Mouse (Mus musculus): Measurements from ENCODE around the gene Atp7a. TPM values are rescaled to one million over a fixed set of nuclear protein-coding genes. Genes with fewer than 3 reads are reported as not detected.

Atp7a gene
- polyA plus RNA-seq, 1 experiment, result 1.0 TPM

- no peak for TF ChIP-seq POLR2A (IDR thresholded peaks at IDR 0.05; ENCODE audit: low read depth, low read length)
- TF ChIP-seq CTCF (IDR thresholded peaks at IDR 0.05; ENCODE audit: extremely low read depth, insufficient read length, insufficient replicate concordance, low read depth, low read length), result peak; percentile 59; the same call in 1 of the 2 replicates
Observed at GRCm38 (mm10) chrX:106171106-106171852, 144.2 kb downstream of the Atp7a start.

GRCm38 (mm10) chrX:106171853-106172154 is 144.7 kb downstream of the Atp7a start:
- TF ChIP-seq CTCF (IDR thresholded peaks at IDR 0.05; ENCODE audit: extremely low read depth, insufficient read length, insufficient replicate concordance, low read depth, low read length) (no peak), POLR2A (IDR thresholded peaks at IDR 0.05; ENCODE audit: low read depth, low read length) (no peak)
- Histone ChIP-seq H3K27me3 (ENCODE audit: control insufficient read depth, insufficient read depth, low read length) (no peaks in the 10 kb centered on the region), H3K4me1 (ENCODE audit: control insufficient read depth, insufficient read depth, insufficient read length, low read length) (no peaks in the 10 kb centered on the region), H3K27ac (ENCODE audit: insufficient read depth, low read depth, low read length) (no peak overlapping the region), H3K36me3 (ENCODE audit: control insufficient read depth, insufficient read depth, low read length) (no peaks in the 10 kb centered on the region), H3K4me3 (ENCODE audit: low read depth, low read length) (peak overlapping the region; percentile 28; the same call in 1 of the 2 replicates)
- WGBS, result 29% methylated on average over 5 of the region's 6 CpGs

More at GRCm38 (mm10) chrX:106171106-106171852, 144.2 kb downstream of the Atp7a start:
- H3K4me3 ChIP-seq (ENCODE audit: low read depth, low read length), result peak overlapping the region; percentile 57
- H3K27ac ChIP-seq (ENCODE audit: insufficient read depth, low read depth, low read length), result no peak overlapping the region
- H3K27me3 ChIP-seq (ENCODE audit: control insufficient read depth, insufficient read depth, low read length), result no peaks in the 10 kb centered on the region
- H3K4me1 ChIP-seq (ENCODE audit: control insufficient read depth, insufficient read depth, insufficient read length, low read length), result no peaks in the 10 kb centered on the region
- whole genome bisulfite sequencing, result 19% methylated on average over 18 of the region's 18 CpGs
- no peaks in the 10 kb centered on the region for H3K36me3 ChIP-seq (ENCODE audit: control insufficient read depth, insufficient read depth, low read length)

Other genes with a start within 250 kb of the Atp7a start
- 4.7 and 13.9 TPM in 2 replicates for gene Atrx, start 97.9 kb upstream of the Atp7a start, polyA plus RNA-seq (2012; rRNA removed)
- gene Magt1, start 15.4 kb upstream of the Atp7a start, polyA plus RNA-seq (2012; rRNA removed), result 1.6 and 2.5 TPM in 2 replicates
- gene Cox7b, start 11.6 kb upstream of the Atp7a start, polyA plus RNA-seq (2012; rRNA removed), result 299 and 339 TPM in 2 replicates
- 0.11 and 0.30 TPM in 2 replicates for gene Tlr13, start 115.9 kb downstream of the Atp7a start, polyA plus RNA-seq (2012; rRNA removed)
- 50.7 and 67.9 TPM in 2 replicates for gene Pgk1, start 159.8 kb downstream of the Atp7a start, polyA plus RNA-seq (2012; rRNA removed)
- gene Taf9b, start 193.9 kb downstream of the Atp7a start, polyA plus RNA-seq (2012; rRNA removed), result 0.23 and 0.62 TPM in 2 replicates
- not detected in 2 replicates for gene Fnd3c2, start 228.1 kb downstream of the Atp7a start, polyA plus RNA-seq (2012; rRNA removed)